Mouse (Mus musculus) embryo, embryonic 10.5 days (tissue): ENCODE results near the gene Lrfn2.
A peak's percentile ranks its signal among the peaks of the same experiment; 100 is the strongest.

Experiments used
- DNase-seq: peaks from one replicate; pipeline ENCODE4 v3.0.0-alpha.2; 2015; ENCODE audit warnings: low spot score

The Lrfn2 gene

DNA sequence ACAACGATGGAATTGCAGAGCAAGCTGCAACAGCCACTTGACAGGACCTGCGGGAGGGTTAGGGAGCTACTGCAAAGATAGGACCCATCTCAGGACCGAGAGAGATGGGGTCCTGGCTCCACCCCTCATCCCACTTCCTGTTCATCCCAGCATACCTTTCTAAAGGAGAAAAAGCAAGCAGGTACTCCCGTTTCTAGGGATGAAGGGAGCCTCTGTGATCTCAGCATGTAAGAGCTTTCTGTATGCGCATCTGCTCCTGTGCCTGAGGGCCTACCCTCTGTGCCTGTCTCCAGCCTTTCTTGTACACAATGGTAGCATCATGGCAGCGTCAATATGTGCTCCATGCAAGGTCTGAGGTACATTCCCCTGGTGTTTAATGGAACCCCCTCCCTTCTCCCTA, 102.9 kb downstream of the Lrfn2 start:
- DNase-seq = no peak

DNA sequence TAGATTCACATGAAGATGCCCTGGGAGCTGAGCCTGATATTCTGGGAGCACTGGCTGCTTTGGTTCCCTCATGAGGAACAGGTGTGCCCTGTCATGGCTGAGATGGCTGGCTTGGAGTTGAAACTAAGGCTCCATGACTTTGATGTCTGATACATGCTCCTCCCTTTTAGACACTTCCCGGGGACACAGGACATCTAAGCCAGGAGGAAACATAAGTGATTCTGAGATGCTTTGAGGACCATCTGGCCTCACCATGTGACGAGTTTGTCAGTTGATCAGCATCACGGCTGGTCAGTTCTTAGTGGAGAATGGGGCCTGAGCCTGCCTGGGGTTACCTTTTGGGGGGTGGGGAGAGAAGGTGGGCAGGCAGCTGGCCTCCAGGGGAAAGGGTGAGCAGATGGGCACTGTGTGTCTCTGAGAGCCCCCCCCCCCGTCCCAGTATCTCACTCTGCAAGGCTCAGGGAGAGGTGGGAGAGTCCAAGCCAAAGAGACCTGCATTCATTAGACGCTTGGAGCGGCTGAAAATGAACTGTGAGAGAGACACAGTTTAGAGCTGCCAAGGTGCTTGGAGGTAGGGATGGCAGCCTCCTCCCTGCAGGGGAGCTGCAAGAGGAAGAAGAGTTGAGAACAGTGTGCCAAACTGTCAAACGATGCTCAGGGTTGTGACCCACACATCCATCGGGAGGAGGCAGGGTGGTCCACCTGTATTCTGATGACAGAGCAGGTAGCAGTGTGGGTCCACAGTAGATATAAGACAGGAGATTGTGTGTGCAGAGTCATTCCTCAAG, 105.2 kb downstream of the Lrfn2 start:
- DNase-seq = no peak

DNA sequence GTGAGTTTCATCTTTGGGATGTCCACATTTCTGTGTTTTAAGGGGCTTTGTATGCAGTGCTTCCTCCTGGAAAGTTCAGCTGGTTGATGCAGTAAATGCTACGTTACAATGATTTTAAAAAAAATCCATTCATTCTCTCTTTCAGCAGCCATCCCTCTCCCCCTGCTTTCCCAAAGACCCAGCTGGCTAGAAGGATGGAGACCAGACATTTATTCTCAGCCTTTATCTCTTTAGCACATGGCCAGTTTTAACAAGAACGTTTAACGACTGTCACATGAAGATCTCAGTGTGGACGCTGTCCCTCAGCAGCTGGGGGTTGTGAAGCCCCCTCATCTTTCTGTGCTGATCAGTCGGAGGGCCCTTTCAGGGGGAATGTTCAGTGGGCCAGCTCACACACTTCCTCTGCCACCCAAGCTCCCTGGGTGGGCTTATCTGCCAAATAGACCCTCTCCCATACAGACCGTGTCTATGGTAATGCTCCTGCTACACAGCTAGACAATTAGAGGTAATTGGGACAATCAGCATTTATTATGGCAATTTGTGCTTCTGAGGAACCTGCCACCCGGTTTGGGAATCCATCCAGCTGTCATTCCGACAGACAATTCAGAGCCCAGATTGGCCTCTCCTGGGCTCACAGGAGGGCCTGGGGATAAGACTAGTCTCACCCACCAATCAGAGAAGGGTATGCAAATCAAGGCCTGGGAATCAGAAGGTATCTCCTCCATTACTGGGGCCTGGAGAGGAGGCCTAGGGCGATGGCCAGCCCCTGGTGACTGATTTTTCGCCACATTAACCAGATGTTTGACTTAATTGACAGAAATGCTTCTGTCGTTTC, 111.8 kb downstream of the Lrfn2 start:
- DNase-seq = peak; percentile 76

DNA sequence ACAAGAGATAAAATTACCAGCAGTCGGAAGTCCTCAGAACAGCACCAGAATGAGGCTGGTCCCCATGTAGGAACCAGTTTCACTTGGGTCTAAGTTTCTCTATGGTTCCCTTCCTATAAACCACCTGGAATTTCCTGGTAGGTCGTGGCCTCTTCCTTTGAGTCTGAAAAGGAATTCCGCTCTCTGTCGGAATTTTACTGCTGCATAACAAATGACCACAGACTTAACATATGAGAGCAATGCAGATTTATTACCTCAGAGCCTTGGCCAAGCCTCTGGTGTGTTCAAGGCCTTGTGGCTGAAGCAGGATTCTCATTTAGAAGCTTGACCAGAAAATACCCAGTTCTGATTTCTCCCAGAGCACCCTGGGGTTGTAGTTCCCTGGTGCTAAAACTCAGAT, 115.7 kb downstream of the Lrfn2 start:
- peak; percentile 9 for DNase-seq

- DNase-seq = no peak
Observed at GRCm38 (mm10) chr17:49051231-49051630, 119.1 kb downstream of the Lrfn2 start.

DNA sequence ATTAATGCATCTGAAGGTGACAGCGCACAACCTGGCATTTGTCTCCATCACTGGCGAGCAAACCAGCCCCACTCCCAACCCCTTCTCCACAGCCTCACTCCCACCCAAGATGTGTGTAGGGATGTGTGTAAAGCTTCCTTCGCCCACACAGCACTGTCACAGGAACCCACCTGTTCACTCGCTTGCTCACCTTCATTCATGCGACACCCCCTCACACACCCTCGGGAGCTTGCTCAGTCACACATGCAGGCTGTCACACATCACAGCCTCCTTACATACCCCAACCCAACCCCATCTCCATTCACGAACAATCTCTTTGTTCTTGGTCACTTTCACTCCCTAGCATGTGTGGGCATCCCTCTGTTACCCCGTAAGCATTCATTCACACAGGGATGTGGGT, 129.0 kb downstream of the Lrfn2 start:
- DNase-seq = no peak

DNA sequence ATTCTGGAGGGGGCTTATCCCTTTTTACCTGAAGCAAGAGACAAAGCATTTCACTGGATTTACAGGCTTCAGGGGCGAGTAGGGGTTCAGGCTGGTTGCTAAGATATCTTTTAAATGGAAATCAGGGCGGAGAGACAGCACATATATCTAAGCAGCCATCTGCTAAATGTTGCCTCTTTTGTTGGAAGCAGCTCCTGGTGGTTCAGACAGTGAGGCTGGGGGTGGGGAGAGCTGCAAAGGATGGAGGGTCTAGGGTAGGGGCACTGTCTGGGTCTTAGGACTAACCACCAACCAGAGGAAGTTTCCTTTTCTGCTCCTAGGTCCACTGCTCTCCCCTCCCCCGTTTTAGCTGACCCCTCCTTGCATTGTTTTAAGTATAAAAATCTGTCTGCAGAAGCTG, 131.6 kb downstream of the Lrfn2 start:
- peak; percentile 12 for DNase-seq

DNA sequence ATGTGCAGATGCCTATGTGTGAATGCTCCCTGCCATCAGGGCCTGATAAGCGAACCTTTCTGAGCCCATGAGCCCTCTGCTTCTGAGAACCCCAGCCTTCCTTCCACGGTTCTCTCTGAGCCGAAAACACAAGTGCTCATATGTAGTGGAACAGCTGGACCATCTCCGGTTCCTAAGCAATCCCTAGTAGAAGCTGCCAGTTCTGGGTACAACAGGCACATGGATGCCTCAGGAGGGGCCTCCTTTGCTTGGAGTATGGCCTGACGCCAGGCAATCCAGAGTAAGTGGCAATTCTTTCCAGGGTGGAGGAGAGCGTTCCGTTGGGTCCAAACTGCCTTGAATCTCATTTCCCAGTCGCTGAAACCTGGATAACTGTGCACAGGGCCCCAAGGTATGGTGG, 132.3 kb downstream of the Lrfn2 start:
- no peak for DNase-seq

DNA sequence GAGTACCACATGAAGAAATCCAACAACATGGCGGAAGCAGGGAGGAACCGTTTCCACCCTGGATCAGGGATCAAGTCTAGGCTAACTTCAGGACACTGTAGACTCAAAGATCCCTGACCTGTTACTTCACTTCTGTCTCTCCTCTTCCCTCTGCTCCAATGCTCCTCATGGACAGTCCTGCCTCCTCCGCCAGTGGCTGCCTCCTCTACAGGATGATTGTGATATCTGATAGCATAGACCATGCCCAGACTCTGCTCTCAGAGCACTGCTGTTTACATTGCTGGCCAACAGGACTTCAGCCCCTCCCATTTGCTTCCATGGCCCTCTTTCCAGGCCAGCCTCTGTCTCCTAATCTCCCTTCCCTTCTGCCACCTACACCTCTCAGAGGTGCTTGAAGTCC, 132.9 kb downstream of the Lrfn2 start:
- no peak for DNase-seq

GRCm38 (mm10) chr17:49066748-49067147, 134.6 kb downstream of the Lrfn2 start:
- DNase-seq = peak; percentile 14

DNA sequence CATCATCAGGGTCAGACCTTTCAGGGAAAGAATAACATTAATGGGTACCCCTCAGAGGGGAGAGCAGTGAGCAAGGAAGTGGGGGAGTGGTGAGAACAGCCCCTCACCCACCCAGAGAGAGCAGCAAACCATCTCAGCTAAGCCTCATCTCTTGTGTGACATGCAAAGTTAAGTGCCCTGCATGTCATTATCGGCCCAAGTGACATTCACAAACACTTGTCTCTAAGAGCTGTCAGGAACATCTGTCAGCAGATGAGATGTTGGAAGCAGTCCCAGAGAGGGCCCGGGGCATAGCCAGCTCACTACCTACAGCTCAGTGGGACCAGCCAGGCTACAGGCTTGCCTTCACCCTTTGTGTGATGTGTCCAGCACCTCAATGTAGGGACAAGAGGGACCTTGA, 146.0 kb downstream of the Lrfn2 start:
- DNase-seq = peak; percentile 1

- no peak for DNase-seq
Observed at GRCm38 (mm10) chr17:49079647-49080046, 147.5 kb downstream of the Lrfn2 start.

GRCm38 (mm10) chr17:49083594-49084380, 151.6 kb downstream of the Lrfn2 start:
- DNase-seq = no peak

- DNase-seq = no peak
Observed at GRCm38 (mm10) chr17:49085111-49085510, 152.9 kb downstream of the Lrfn2 start.

- no peak for DNase-seq
Observed at GRCm38 (mm10) chr17:49096781-49097544, 164.8 kb downstream of the Lrfn2 start.

GRCm38 (mm10) chr17:49111399-49111798, 179.2 kb downstream of the Lrfn2 start:
- DNase-seq = no peak

DNA sequence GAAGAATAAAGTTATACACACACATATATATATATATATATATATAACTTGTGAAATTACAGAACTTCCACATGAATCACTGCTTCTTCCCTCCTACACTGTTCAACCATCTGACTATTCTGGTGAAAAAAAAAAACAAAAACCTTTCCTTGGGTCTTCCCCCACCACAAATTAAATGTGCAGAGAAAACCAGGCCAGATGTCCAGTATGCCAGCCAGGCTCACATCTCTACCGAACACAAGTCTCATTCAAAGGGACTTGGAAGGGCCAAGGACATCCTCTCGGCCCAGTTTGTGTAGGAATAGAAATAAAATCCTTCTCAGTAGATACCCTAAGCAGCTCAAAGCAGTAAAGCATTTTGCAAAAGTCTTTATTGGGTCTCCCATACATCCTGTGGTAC, 179.7 kb downstream of the Lrfn2 start:
- DNase-seq = no peak

- DNase-seq = no peak
Observed at GRCm38 (mm10) chr17:49113336-49113735, 181.2 kb downstream of the Lrfn2 start.

DNA sequence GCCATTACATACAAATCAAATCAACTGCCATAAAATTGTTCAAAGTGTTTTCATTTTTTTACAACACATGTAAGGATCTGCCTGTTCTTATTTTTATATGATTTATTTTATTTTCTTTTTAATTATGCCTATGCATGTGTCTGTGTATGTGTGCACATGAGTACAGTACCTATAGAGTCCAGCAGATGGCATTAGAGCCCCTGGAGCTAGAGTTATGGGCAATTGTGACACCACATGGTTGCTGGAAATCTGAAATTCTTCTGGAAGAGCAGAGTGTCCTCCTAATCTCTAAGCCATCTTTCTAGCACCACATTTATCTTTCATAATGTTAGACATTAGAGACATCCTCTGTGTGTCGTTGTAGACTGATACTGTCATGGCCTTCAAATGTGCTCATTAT, 192.0 kb downstream of the Lrfn2 start:
- peak; percentile 17 for DNase-seq

DNA sequence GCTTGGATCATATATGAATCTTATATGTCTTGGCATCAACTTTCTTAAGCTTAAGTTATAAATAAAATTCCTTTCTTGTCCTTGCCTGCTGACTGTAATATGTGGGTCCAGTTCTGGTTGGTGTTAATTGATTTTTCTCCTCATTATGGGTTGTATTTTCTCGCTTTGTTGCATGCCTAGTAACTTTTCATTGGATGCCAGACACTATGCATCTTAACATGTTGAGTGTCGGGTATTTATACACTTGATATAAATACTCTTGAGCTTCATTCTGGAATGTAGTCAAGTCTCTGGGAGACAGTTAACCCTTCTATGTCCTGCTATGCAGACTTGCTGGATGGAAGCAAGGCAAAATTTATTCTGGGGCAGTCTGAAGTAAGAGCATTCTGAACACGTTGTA, 192.5 kb downstream of the Lrfn2 start:
- no peak for DNase-seq
